Mouse (Mus musculus): ENCODE results near the gene 1700017B05Rik. TPM values are rescaled to one million over a fixed set of nuclear protein-coding genes. Genes with fewer than 3 reads are reported as not detected.

Gene 1700017B05Rik
- polyA plus RNA-seq, 1 experiment from 2014 or later, result 3.0 TPM

DNA sequence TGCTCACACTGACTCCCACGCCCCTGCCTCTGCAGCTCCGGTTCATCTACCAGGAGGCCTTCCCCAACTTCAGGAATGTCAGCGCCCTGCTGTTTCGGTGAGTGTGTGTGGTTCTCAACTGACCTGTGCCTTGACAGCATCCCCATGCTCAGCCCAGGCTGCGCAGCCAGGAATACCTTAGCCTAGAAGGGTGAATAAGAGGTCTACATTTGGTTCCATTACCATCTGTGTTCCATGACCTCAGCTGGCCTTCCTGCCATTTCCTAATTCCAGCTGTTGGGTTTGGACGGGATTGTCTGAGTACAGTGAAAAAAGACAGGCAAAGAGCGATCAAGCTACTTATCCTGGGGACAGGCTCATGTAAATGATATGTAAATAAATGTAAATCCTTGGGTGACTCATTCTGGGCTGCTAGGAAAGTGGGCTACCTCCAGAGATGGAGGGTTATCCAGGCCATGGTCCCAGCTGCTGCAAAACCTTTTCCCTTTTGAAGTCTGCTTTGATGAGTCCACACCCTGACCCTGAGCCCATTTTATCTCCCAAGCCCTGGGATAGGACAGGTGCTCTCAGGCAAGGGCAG, 18.2 kb downstream of the 1700017B05Rik start:
- 48% methylated on average over 7 of the region's 7 CpGs for WGBS
- Histone ChIP-seq H3K27me3 (ENCODE audit: control insufficient read depth, insufficient read depth, low read length) (no peaks in the 10 kb centered on the region), H3K4me2 (ENCODE audit: low read depth, low read length) (no peak overlapping the region), H3K9ac (replicated peaks; ENCODE audit: low read depth, low read length) (no peak overlapping the region), H3K36me3 (ENCODE audit: control insufficient read depth, insufficient read depth, low read length) (no peaks in the 10 kb centered on the region), H3K9me3 (ENCODE audit: control insufficient read depth, low read length) (no peaks in the 10 kb centered on the region), H3K27ac (ENCODE audit: low read depth, low read length) (no peak overlapping the region), H3K4me3 (ENCODE audit: low read depth, low read length) (no peak overlapping the region), H3K4me1 (ENCODE audit: control insufficient read depth, insufficient read depth, low read length) (no peaks in the 10 kb centered on the region)
- ATAC-seq (ENCODE audit: low read depth), result no peak

DNA sequence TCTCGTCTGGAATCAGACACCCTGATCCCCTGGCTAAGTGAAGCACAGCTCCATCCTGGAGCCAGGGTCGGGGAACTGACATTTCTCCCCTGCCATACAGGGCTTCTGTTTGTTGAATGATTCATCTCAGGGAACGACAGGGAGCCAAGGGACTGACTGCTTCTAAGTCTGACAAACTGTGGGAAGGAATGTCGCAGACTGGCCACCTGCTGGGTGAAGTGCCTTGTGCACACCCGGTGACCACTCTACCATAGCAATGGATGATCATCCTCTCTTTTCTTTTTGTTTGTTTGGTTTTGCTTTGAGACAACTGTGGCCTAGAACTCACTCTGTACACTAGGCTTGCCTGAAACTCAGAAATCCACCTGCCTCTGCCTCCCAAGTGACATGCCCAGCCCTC, 19.5 kb downstream of the 1700017B05Rik start:
- H3K4me3 ChIP-seq (ENCODE audit: low read depth, low read length), result no peak overlapping the region
- no peaks in the 10 kb centered on the region for H3K4me1 ChIP-seq (ENCODE audit: control insufficient read depth, insufficient read depth, low read length)
- H3K9me3 ChIP-seq (ENCODE audit: control insufficient read depth, low read length), result no peaks in the 10 kb centered on the region
- no peaks in the 10 kb centered on the region for H3K27me3 ChIP-seq (ENCODE audit: control insufficient read depth, insufficient read depth, low read length)
- WGBS, result 22% methylated on average over 5 of the region's 5 CpGs
- H3K27ac ChIP-seq (ENCODE audit: low read depth, low read length), result no peak overlapping the region
- no peak for ATAC-seq (ENCODE audit: low read depth)
- no peaks in the 10 kb centered on the region for H3K36me3 ChIP-seq (ENCODE audit: control insufficient read depth, insufficient read depth, low read length)
- no peak overlapping the region for H3K9ac ChIP-seq (replicated peaks; ENCODE audit: low read depth, low read length)
- no peak overlapping the region for H3K4me2 ChIP-seq (ENCODE audit: low read depth, low read length)

DNA sequence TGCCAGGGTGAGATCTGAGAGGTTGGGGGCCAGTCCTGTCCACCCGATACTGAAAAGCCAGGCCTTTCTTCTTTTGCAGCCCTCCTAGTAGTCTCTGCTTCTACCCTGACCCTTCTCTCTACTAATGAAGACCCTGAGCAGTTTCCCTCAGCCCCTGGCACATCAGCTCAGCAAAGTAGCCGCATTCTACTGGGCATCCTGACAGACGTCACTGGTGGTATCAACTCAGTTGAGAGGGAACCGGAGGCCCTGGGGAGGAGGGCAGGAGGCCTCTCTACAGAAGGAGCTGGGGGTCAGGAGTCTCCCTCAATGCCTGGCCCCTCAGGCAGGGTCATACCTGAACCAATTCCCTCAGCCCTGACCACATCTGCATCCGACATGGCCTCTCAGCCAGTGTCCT, 21.3 kb downstream of the 1700017B05Rik start:
- Histone ChIP-seq H3K9ac (replicated peaks; ENCODE audit: low read depth, low read length) (no peak overlapping the region), H3K27me3 (ENCODE audit: control insufficient read depth, insufficient read depth, low read length) (no peaks in the 10 kb centered on the region), H3K4me2 (ENCODE audit: low read depth, low read length) (no peak overlapping the region), H3K4me3 (ENCODE audit: low read depth, low read length) (no peak overlapping the region), H3K4me1 (ENCODE audit: control insufficient read depth, insufficient read depth, low read length) (no peaks in the 10 kb centered on the region), H3K27ac (ENCODE audit: low read depth, low read length) (no peak overlapping the region), H3K9me3 (ENCODE audit: control insufficient read depth, low read length) (no peaks in the 10 kb centered on the region), H3K36me3 (ENCODE audit: control insufficient read depth, insufficient read depth, low read length) (no peaks in the 10 kb centered on the region)
- no peak for ATAC-seq (ENCODE audit: low read depth)
- WGBS, result 84% methylated on average over 5 of the region's 5 CpGs

DNA sequence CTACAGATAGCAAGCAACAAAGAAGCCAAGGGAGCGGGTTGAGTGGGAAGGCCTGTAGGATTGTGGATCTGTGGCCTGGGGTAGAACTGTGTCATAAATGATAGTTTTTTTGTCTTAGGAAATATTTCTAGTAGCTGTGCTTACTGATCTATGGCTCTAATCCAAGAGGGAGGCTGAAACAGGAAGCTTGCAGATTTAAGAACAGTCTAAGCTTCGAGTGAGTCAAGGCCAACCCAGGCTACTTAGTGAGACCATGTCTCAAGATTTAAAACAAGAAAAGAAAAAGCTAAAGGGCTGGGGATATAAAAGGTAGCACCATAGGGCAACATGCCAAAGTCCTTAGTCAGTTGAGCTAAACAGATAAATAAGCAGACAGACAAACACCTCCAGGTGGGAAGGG, 24.2 kb downstream of the 1700017B05Rik start:
- ATAC-seq (ENCODE audit: low read depth), result no peak
- H3K27me3 ChIP-seq (ENCODE audit: control insufficient read depth, insufficient read depth, low read length), result no peaks in the 10 kb centered on the region
- H3K36me3 ChIP-seq (ENCODE audit: control insufficient read depth, insufficient read depth, low read length), result no peaks in the 10 kb centered on the region
- H3K4me2 ChIP-seq (ENCODE audit: low read depth, low read length), result no peak overlapping the region
- 94% methylated on average over 2 of the region's 2 CpGs for WGBS
- H3K4me3 ChIP-seq (ENCODE audit: low read depth, low read length), result no peak overlapping the region
- no peak overlapping the region for H3K9ac ChIP-seq (replicated peaks; ENCODE audit: low read depth, low read length)
- H3K27ac ChIP-seq (ENCODE audit: low read depth, low read length), result no peak overlapping the region
- H3K9me3 ChIP-seq (ENCODE audit: control insufficient read depth, low read length), result no peaks in the 10 kb centered on the region
- no peaks in the 10 kb centered on the region for H3K4me1 ChIP-seq (ENCODE audit: control insufficient read depth, insufficient read depth, low read length)

- Histone ChIP-seq H3K4me3 (ENCODE audit: low read depth, low read length) (no peak overlapping the region), H3K4me2 (ENCODE audit: low read depth, low read length) (no peak overlapping the region), H3K9ac (replicated peaks; ENCODE audit: low read depth, low read length) (no peak overlapping the region), H3K27ac (ENCODE audit: low read depth, low read length) (no peak overlapping the region), H3K27me3 (ENCODE audit: control insufficient read depth, insufficient read depth, low read length) (no peaks in the 10 kb centered on the region), H3K4me1 (ENCODE audit: control insufficient read depth, insufficient read depth, low read length) (no peaks in the 10 kb centered on the region), H3K36me3 (ENCODE audit: control insufficient read depth, insufficient read depth, low read length) (no peaks in the 10 kb centered on the region), H3K9me3 (ENCODE audit: control insufficient read depth, low read length) (no peaks in the 10 kb centered on the region)
- ATAC-seq (ENCODE audit: low read depth), result no peak
- WGBS, result 82% methylated on average over 5 of the region's 5 CpGs
Measured at GRCm38 (mm10) chr9:57237705-57238104, 24.7 kb downstream of the 1700017B05Rik start.

- Histone ChIP-seq H3K4me1 (ENCODE audit: control insufficient read depth, insufficient read depth, low read length) (no peaks in the 10 kb centered on the region), H3K27ac (ENCODE audit: low read depth, low read length) (no peak within 1 kb of the TSS), H3K9ac (replicated peaks; ENCODE audit: low read depth, low read length) (no peak within 1 kb of the TSS), H3K36me3 (ENCODE audit: control insufficient read depth, insufficient read depth, low read length) (no peaks in the 10 kb centered on the region), H3K27me3 (ENCODE audit: control insufficient read depth, insufficient read depth, low read length) (no peaks in the 10 kb centered on the region), H3K9me3 (ENCODE audit: control insufficient read depth, low read length) (no peaks in the 10 kb centered on the region), H3K4me2 (ENCODE audit: low read depth, low read length) (no peak within 1 kb of the TSS), H3K4me3 (ENCODE audit: low read depth, low read length) (no peak within 1 kb of the TSS)
- WGBS, result 90% methylated on average over 2 of the region's 2 CpGs
- no peak for ATAC-seq (ENCODE audit: low read depth)
Measured at GRCm38 (mm10) chr9:57236256-57236655, 26.2 kb downstream of the 1700017B05Rik start, which contains the start of gene Trcg1. Gene Trcg1 (plus strand): TSS chr9:57236556.

GRCm38 (mm10) chr9:57233767-57234166, 28.6 kb downstream of the 1700017B05Rik start:
- no peak for ATAC-seq (ENCODE audit: low read depth)
- Histone ChIP-seq H3K36me3 (ENCODE audit: control insufficient read depth, insufficient read depth, low read length) (no peaks in the 10 kb centered on the region), H3K27ac (ENCODE audit: low read depth, low read length) (no peak overlapping the region), H3K9ac (replicated peaks; ENCODE audit: low read depth, low read length) (no peak overlapping the region), H3K27me3 (ENCODE audit: control insufficient read depth, insufficient read depth, low read length) (no peaks in the 10 kb centered on the region), H3K4me2 (ENCODE audit: low read depth, low read length) (no peak overlapping the region), H3K4me1 (ENCODE audit: control insufficient read depth, insufficient read depth, low read length) (no peaks in the 10 kb centered on the region), H3K4me3 (ENCODE audit: low read depth, low read length) (no peak overlapping the region), H3K9me3 (ENCODE audit: control insufficient read depth, low read length) (no peaks in the 10 kb centered on the region)
- 96% methylated on average over 3 of the region's 3 CpGs for WGBS

DNA sequence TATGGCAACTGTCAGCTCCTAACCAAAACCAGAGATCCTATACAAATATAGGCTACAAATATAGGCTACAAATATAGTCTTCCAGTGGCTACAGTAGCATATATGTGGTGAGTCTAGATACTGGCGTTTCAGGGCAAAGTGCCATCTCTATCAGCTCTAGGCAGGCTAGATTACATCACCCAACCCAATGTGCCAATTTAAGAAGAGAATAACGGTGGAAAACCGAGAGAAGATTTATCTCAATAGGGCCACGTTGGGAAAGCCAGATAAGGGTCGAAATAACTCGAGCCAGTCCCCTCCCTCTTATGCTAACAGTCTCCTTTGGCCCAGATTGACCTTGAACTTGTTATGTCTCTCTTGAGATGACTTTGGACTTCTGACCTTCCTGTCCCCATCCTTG, 29.3 kb downstream of the 1700017B05Rik start:
- no peaks in the 10 kb centered on the region for H3K36me3 ChIP-seq (ENCODE audit: control insufficient read depth, insufficient read depth, low read length)
- no peak for ATAC-seq (ENCODE audit: low read depth)
- no peaks in the 10 kb centered on the region for H3K27me3 ChIP-seq (ENCODE audit: control insufficient read depth, insufficient read depth, low read length)
- 84% methylated on average over 6 of the region's 6 CpGs for WGBS
- no peak overlapping the region for H3K4me3 ChIP-seq (ENCODE audit: low read depth, low read length)
- no peak overlapping the region for H3K27ac ChIP-seq (ENCODE audit: low read depth, low read length)
- no peak overlapping the region for H3K9ac ChIP-seq (replicated peaks; ENCODE audit: low read depth, low read length)
- H3K4me1 ChIP-seq (ENCODE audit: control insufficient read depth, insufficient read depth, low read length), result no peaks in the 10 kb centered on the region
- no peak overlapping the region for H3K4me2 ChIP-seq (ENCODE audit: low read depth, low read length)
- H3K9me3 ChIP-seq (ENCODE audit: control insufficient read depth, low read length), result no peaks in the 10 kb centered on the region

- WGBS, result 91% methylated on average over 5 of the region's 5 CpGs
- Histone ChIP-seq H3K36me3 (ENCODE audit: control insufficient read depth, insufficient read depth, low read length) (no peaks in the 10 kb centered on the region), H3K27me3 (ENCODE audit: control insufficient read depth, insufficient read depth, low read length) (no peaks in the 10 kb centered on the region), H3K9me3 (ENCODE audit: control insufficient read depth, low read length) (no peaks in the 10 kb centered on the region), H3K4me1 (ENCODE audit: control insufficient read depth, insufficient read depth, low read length) (no peaks in the 10 kb centered on the region), H3K4me3 (ENCODE audit: low read depth, low read length) (no peak overlapping the region), H3K9ac (replicated peaks; ENCODE audit: low read depth, low read length) (no peak overlapping the region), H3K27ac (ENCODE audit: low read depth, low read length) (no peak overlapping the region), H3K4me2 (ENCODE audit: low read depth, low read length) (no peak overlapping the region)
- no peak for ATAC-seq (ENCODE audit: low read depth)
Measured at GRCm38 (mm10) chr9:57232341-57232940, 30.0 kb downstream of the 1700017B05Rik start.
